Mouse (Mus musculus) ES-E14 (cell line): ENCODE measurements around the gene Muc13.

Source experiments
- HCFC1 ChIP-seq: IDR thresholded peaks from 2 replicates; pipeline ENCODE4 v1.6.1; 2012; ENCODE audit warnings: low read length, inconsistent platforms, borderline replicate concordance; ENCODE audit not compliant: insufficient read depth
- MAFK ChIP-seq: IDR thresholded peaks from 2 replicates; pipeline ENCODE4 v1.6.1; 2014; ENCODE audit warnings: mild to moderate bottlenecking, low read depth, low read length, inconsistent platforms; ENCODE audit not compliant: insufficient read depth
- ZC3H11A ChIP-seq: IDR thresholded peaks from 2 replicates; pipeline ENCODE4 v1.6.1; 2012; ENCODE audit warnings: low read depth, mild to moderate bottlenecking, inconsistent platforms, low read length, borderline replicate concordance
- ZNF384 ChIP-seq: IDR thresholded peaks from 2 replicates; pipeline ENCODE4 v1.6.1; 2012; ENCODE audit warnings: low read depth, low read length, inconsistent platforms

DNA sequence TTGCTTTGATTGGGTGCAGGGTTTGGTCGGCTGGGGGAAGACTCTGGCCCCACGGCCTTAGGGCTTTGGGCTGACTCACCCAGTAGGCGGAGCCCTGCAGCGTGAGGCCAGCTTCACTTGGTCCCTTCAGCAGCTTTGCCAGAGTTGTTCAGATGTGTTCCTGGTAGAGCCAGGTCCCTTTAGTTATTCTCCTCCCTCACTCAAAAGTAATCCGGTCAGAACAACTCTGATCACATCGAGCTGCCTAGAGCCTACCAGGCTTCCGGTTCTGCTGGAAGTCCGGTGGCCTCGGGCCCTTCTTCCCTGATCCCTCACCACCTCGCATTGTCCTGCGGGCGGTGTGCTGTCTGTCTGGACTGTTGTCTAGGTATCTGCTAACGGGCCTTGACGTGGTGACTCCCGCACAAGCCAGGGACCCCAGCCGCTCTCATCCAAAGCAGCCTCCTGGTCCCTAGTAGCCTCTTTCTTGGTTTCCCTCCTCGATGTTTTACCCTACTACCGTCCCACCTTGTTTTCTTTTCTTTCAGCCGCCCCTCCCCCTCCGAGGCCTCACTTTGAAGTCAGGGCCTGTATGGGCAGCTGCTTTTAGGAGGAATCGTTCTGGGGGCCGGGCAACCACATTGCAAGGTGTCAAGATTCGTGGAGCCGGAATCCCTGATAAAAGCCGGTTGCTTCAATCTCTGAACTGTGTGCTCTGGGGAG is 40.1 kb downstream of the Muc13 start:
- TF ChIP-seq ZNF384 (no peak), MAFK (no peak), HCFC1 (no peak), ZC3H11A (no peak)
